Mouse (Mus musculus) liver, embryonic 12.5 days (tissue): ENCODE data around the gene Rbmxl1. TPM values are rescaled to one million over a fixed set of nuclear protein-coding genes. Genes with fewer than 3 reads are reported as not detected.

Experiments used
- ATAC-seq: fragments of 200-750 bp; cut with Nextera tagmentation; 2 replicates; pipeline ENCODE4 v1.8.0; 2017; ENCODE audit warnings: moderate number of reproducible peaks, mild to moderate bottlenecking, moderate library complexity
- H3K27ac ChIP-seq: fragments of 300-500 bp; sonication (generic); 2 replicates; pipeline ENCODE4 v1.5.1; 2016; ENCODE audit warnings: mild to moderate bottlenecking
- H3K27me3 ChIP-seq: fragments of 300-500 bp; sonication (generic); replicated peaks from 2 replicates; pipeline ENCODE4 v1.6.1; 2016; ENCODE audit warnings: mild to moderate bottlenecking, moderate library complexity
- H3K36me3 ChIP-seq: fragments of 300-500 bp; sonication (generic); 2 replicates; pipeline ENCODE4 v1.6.1; 2016; ENCODE audit warnings: mild to moderate bottlenecking, moderate library complexity
- H3K4me1 ChIP-seq: fragments of 300-500 bp; sonication (generic); 2 replicates; pipeline ENCODE4 v1.6.1; 2016
- H3K4me2 ChIP-seq: fragments of 300-500 bp; sonication (generic); 2 replicates; pipeline ENCODE4 v1.6.1; 2016; ENCODE audit warnings: mild to moderate bottlenecking, moderate library complexity
- H3K4me3 ChIP-seq: fragments of 300-500 bp; sonication (generic); 2 replicates; pipeline ENCODE4 v1.5.1; 2016; ENCODE audit warnings: mild to moderate bottlenecking, moderate library complexity
- H3K9ac ChIP-seq: fragments of 300-500 bp; sonication (generic); 2 replicates; pipeline ENCODE4 v1.6.1; 2016; ENCODE audit warnings: mild to moderate bottlenecking, moderate library complexity
- H3K9me3 ChIP-seq: fragments of 300-500 bp; sonication (generic); replicated peaks from 2 replicates; pipeline ENCODE4 v1.6.1; 2016; ENCODE audit warnings: mild to moderate bottlenecking, moderate library complexity
- WGBS: fragments of 180-500 bp; shearing (Covaris S2); methylation state at CpG from one replicate; pipeline ENCODE4 v1.1.7; 2016; ENCODE audit not compliant: insufficient replicate concordance; 5-methylcytosine and 5-hydroxymethylcytosine counted together
- polyA plus RNA-seq: library from polyadenylated mRNA; unstranded; fragments of >200 nt; fragmentation: Nextera tagmentation; extraction: Ambion mirVana; gene quantifications from 2 replicates; pipeline ENCODE4 v1.2.1, GENCODE M21; 2016

Gene Rbmxl1
- polyA plus RNA-seq, 1 experiment from 2014 or later = 171 TPM

- H3K4me2 ChIP-seq = no peak overlapping the region
Observed at GRCm38 (mm10) chr8:78467889-78468288, 40.8 kb downstream of the Rbmxl1 start.

GRCm38 (mm10) chr8:78463941-78464340, 44.8 kb downstream of the Rbmxl1 start:
- no peaks in the 10 kb centered on the region for H3K9me3 ChIP-seq
- H3K4me2 ChIP-seq = no peak overlapping the region
- H3K9ac ChIP-seq = no peak overlapping the region
- H3K4me3 ChIP-seq = no peak overlapping the region
- no peak overlapping the region for H3K27ac ChIP-seq
- no peaks in the 10 kb centered on the region for H3K36me3 ChIP-seq
- no peaks in the 10 kb centered on the region for H3K4me1 ChIP-seq
- 64% methylated on average over 2 of the region's 2 CpGs for WGBS
- no peaks in the 10 kb centered on the region for H3K27me3 ChIP-seq
- no peak for ATAC-seq

More at GRCm38 (mm10) chr8:78467889-78468288, 40.8 kb downstream of the Rbmxl1 start:
- no peaks in the 10 kb centered on the region for H3K27me3 ChIP-seq
- no peaks in the 10 kb centered on the region for H3K4me1 ChIP-seq
- no peak overlapping the region for H3K4me3 ChIP-seq
- no peak for ATAC-seq
- WGBS = 72% methylated on average over 2 of the region's 2 CpGs
- no peak overlapping the region for H3K27ac ChIP-seq
- H3K9ac ChIP-seq = no peak overlapping the region
- no peaks in the 10 kb centered on the region for H3K9me3 ChIP-seq
- H3K36me3 ChIP-seq = no peaks in the 10 kb centered on the region

- H3K27ac ChIP-seq = no peak overlapping the region
- no peaks in the 10 kb centered on the region for H3K36me3 ChIP-seq
- no peaks in the 10 kb centered on the region for H3K4me1 ChIP-seq
- no peak overlapping the region for H3K4me2 ChIP-seq
- H3K9ac ChIP-seq = no peak overlapping the region
- 49% methylated on average over 3 of the region's 3 CpGs for WGBS
- no peaks in the 10 kb centered on the region for H3K27me3 ChIP-seq
- no peaks in the 10 kb centered on the region for H3K9me3 ChIP-seq
- no peak for ATAC-seq
- no peak overlapping the region for H3K4me3 ChIP-seq
Observed at GRCm38 (mm10) chr8:78456441-78456840, 52.3 kb downstream of the Rbmxl1 start.

Other genes with a start within 250 kb of the Rbmxl1 start
- gene Pou4f2, start 72.3 kb downstream of the Rbmxl1 start, polyA plus RNA-seq = not detected in 2 replicates
- gene Slc10a7, start 448 bp upstream of the Rbmxl1 start, polyA plus RNA-seq = 8.8 and 9.1 TPM in 2 replicates